In the genomic region with DNA sequence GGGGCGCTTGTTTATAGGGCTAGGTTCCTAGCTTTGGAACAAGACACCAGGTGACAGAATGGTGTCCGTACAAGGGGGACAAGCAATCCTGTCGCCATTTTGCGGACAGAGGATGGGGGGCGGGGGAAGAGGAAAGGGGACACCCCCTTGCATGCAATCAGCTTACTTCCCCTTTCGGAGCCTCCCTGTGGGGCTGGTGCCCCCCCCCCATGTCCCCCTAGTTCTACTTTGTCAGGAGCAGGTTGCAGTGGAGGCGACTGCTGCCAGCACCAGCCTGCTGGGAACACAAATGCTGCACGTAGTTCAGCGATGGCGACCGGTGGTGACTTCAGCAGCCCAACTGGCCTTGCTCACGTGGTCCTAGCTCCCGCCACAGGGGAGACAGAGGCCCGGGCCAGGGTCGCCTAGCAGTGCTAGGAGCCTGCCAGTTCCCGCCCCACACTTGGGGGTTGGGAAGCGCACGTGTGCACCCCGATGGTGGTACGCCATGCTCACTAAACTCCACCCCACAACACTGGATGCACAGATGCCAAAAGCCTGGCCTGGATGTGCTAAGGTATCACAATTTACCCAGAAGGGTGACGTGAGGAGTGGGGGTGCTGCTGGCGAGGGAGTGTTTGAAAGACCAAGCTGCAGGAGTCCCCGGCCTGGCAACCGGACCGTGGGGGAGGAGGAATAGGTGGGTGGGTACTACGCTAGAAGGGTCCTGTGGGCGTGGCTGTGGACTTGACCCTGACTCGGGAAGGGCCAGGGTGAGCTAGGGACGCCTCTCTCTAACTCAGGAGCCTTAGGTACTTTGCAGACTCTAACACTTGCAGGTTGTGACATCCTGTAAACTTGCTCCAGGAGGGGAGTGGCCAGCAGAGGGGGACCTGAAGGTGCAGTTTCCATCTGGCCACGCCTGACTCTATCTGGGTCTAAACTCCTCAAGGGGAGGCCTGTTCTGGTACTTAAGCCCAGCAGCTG, we compare ENCODE assay signal across 7 mouse cellular contexts. TPM values are rescaled to one million over a fixed set of nuclear protein-coding genes. Genes with fewer than 3 reads are reported as not detected.
DNase-seq lines count a peak whose midpoint lies in the region; ATAC-seq and TF ChIP-seq lines count a peak whose summit lies in the region.

No protein-coding gene starts in this region.

- no peak for TF ChIP-seq POLR2A in lung, adult 2 months (IDR thresholded peaks at IDR 0.05; ENCODE audit: borderline replicate concordance, extremely low read depth, low read depth, low read length)

- peak overlapping the region; percentile 46 for H3K9ac ChIP-seq in lung, embryonic 14.5 days
- peak overlapping the region; percentile 54 for H3K9ac ChIP-seq in hindbrain, embryonic 16.5 days (ENCODE audit: low read depth, low read length)
- H3K9ac ChIP-seq in stomach, embryonic 16.5 days (ENCODE audit: low read length): peak overlapping the region; percentile 59

- WGBS in lung, embryonic 14.5 days: 20% methylated on average over 30 of the region's 30 CpGs
- WGBS in lung, adult 2 months: 34% methylated on average over 30 of the region's 30 CpGs
- WGBS in hindbrain, embryonic 16.5 days: 19% methylated on average over 30 of the region's 30 CpGs
- 20% methylated on average over 29 of the region's 30 CpGs for WGBS in stomach, embryonic 16.5 days

- no peaks in the 10 kb centered on the region for H3K27me3 ChIP-seq in lung, embryonic 14.5 days (ENCODE audit: insufficient read depth, low read length)
- H3K27me3 ChIP-seq in hindbrain, embryonic 16.5 days (replicated peaks; ENCODE audit: control insufficient read depth, insufficient read depth, low read length): no peaks in the 10 kb centered on the region
- no peaks in the 10 kb centered on the region for H3K27me3 ChIP-seq in megakaryocyte, embryonic 14.5 days (replicated peaks)
- H3K27me3 ChIP-seq in stomach, embryonic 16.5 days (ENCODE audit: control insufficient read depth, insufficient read depth, low read length): no peaks in the 10 kb centered on the region

- peak overlapping the region; percentile 52 for H3K4me2 ChIP-seq in lung, embryonic 14.5 days
- peak overlapping the region; percentile 49 for H3K4me2 ChIP-seq in hindbrain, embryonic 16.5 days (ENCODE audit: low read length)
- peak overlapping the region; percentile 41 for H3K4me2 ChIP-seq in stomach, embryonic 16.5 days (ENCODE audit: low read depth, low read length)

- DNase-seq in lung, embryonic 14.5 days: peak; percentile 44
- no peak for DNase-seq in lung, adult 2 months
- DNase-seq in embryo, embryonic 11 days: peak; percentile 67
- DNase-seq in thymus, postnatal 14 days: no peak

- peak overlapping the region; percentile 18 for H3K4me3 ChIP-seq in lung, embryonic 14.5 days (ENCODE audit: low read depth, low read length)
- H3K4me3 ChIP-seq in lung, adult 2 months (replicated peaks; ENCODE audit: extremely low read depth, low read depth, low read length): no peak overlapping the region
- peak overlapping the region; percentile 14; the same call in 1 of the 2 replicates for H3K4me3 ChIP-seq in hindbrain, embryonic 16.5 days (ENCODE audit: low read length)
- H3K4me3 ChIP-seq in megakaryocyte, embryonic 14.5 days (replicated peaks): peak overlapping the region; percentile 89
- H3K4me3 ChIP-seq in stomach, embryonic 16.5 days (replicated peaks; ENCODE audit: low read length): peak overlapping the region; percentile 13

- H3K9me3 ChIP-seq in lung, embryonic 14.5 days (ENCODE audit: low read depth, low read length): no peaks in the 10 kb centered on the region
- H3K9me3 ChIP-seq in hindbrain, embryonic 16.5 days (ENCODE audit: control insufficient read depth, low read length): no peaks in the 10 kb centered on the region
- no peaks in the 10 kb centered on the region for H3K9me3 ChIP-seq in megakaryocyte, embryonic 14.5 days
- H3K9me3 ChIP-seq in stomach, embryonic 16.5 days (replicated peaks; ENCODE audit: control insufficient read depth, low read length): no peaks in the 10 kb centered on the region

- H3K36me3 ChIP-seq in lung, embryonic 14.5 days (ENCODE audit: insufficient read depth): peaks cover 13% of the 10 kb centered on the region
- H3K36me3 ChIP-seq in hindbrain, embryonic 16.5 days (ENCODE audit: control insufficient read depth, insufficient read depth, low read length): peaks cover 6% of the 10 kb centered on the region; the same call in 1 of the 2 replicates
- H3K36me3 ChIP-seq in megakaryocyte, embryonic 14.5 days (replicated peaks; ENCODE audit: low read length): peaks cover 45% of the 10 kb centered on the region
- no peaks in the 10 kb centered on the region for H3K36me3 ChIP-seq in stomach, embryonic 16.5 days (ENCODE audit: control insufficient read depth, insufficient read depth, low read length)

- no peak for TF ChIP-seq CTCF in lung, embryonic 14.5 days (IDR thresholded peaks at IDR 0.05; ENCODE audit: low read depth)
- no peak for TF ChIP-seq CTCF in lung, adult 2 months (IDR thresholded peaks at IDR 0.05; ENCODE audit: insufficient read depth, low read length)

- H3K4me1 ChIP-seq in lung, embryonic 14.5 days (ENCODE audit: insufficient read depth): peaks cover 29% of the 10 kb centered on the region
- H3K4me1 ChIP-seq in lung, adult 2 months (ENCODE audit: control insufficient read depth, insufficient read depth, low read length): 0 out of 2 replicates have a peak, but pooled peaks cover 2% of the 10 kb centered on the region
- peaks cover 55% of the 10 kb centered on the region for H3K4me1 ChIP-seq in hindbrain, embryonic 16.5 days (ENCODE audit: control insufficient read depth, insufficient read depth, low read depth, low read length)
- H3K4me1 ChIP-seq in megakaryocyte, embryonic 14.5 days: peaks cover 89% of the 10 kb centered on the region
- peaks cover 71% of the 10 kb centered on the region for H3K4me1 ChIP-seq in stomach, embryonic 16.5 days (ENCODE audit: control insufficient read depth, insufficient read depth, low read length)

- ATAC-seq in lung, embryonic 14.5 days (ENCODE audit: insufficient read depth): 0 out of 2 replicates have a peak, but pooled peaks have one; percentile 15
- ATAC-seq in hindbrain, embryonic 16.5 days: peak; percentile 37; the same call in 1 of the 2 replicates
- ATAC-seq in stomach, embryonic 16.5 days (ENCODE audit: insufficient read depth, low FRiP score): peak; percentile 15; the same call in 1 of the 2 replicates

- peak overlapping the region; percentile 62 for H3K27ac ChIP-seq in lung, embryonic 14.5 days (ENCODE audit: low read depth)
- peak overlapping the region; percentile 44 for H3K27ac ChIP-seq in hindbrain, embryonic 16.5 days (ENCODE audit: low read depth, low read length)
- H3K27ac ChIP-seq in stomach, embryonic 16.5 days (ENCODE audit: low read length): peak overlapping the region; percentile 62

RNA-seq across cellular contexts. Expression of gene Klf16, which starts 6.0 kb away (rescaled TPM):
- 9.5 and 11.8 TPM in 2 replicates for polyA plus RNA-seq in lung, embryonic 14.5 days (2014; fragmentation: Nextera tagmentation; extraction: Ambion mirVana)
- 24.8 and 31.5 TPM in 2 replicates for polyA plus RNA-seq in lung, adult 2 months (2012; rRNA removed)
- polyA plus RNA-seq in hindbrain, embryonic 16.5 days (2015; fragmentation: Nextera tagmentation; extraction: Ambion mirVana): 5.1 and 5.8 TPM in 2 replicates
- polyA plus RNA-seq in megakaryocyte, embryonic 14.5 days (2012; ENCODE audit: insufficient read depth, low replicate concordance): 35.6 and 98.1 TPM in 2 replicates
- 8.4 and 8.7 TPM in 2 replicates for polyA plus RNA-seq in stomach, embryonic 16.5 days (2015; fragmentation: Nextera tagmentation; extraction: Ambion mirVana)

RNA-seq across cellular contexts. Expression of gene Rexo1, which starts 9.8 kb away (rescaled TPM):
- 27.8 and 34.5 TPM in 2 replicates for polyA plus RNA-seq in lung, embryonic 14.5 days (2014; fragmentation: Nextera tagmentation; extraction: Ambion mirVana)
- 61.8 and 62.7 TPM in 2 replicates for polyA plus RNA-seq in lung, adult 2 months (2012; rRNA removed)
- 25.8 and 26.5 TPM in 2 replicates for polyA plus RNA-seq in hindbrain, embryonic 16.5 days (2015; fragmentation: Nextera tagmentation; extraction: Ambion mirVana)
- polyA plus RNA-seq in megakaryocyte, embryonic 14.5 days (2012; ENCODE audit: insufficient read depth, low replicate concordance): 81.2 and 149 TPM in 2 replicates
- polyA plus RNA-seq in stomach, embryonic 16.5 days (2015; fragmentation: Nextera tagmentation; extraction: Ambion mirVana): 16.7 TPM in 2 replicates

RNA-seq across cellular contexts. Expression of gene Abhd17a, which starts 19.0 kb away (rescaled TPM):
- polyA plus RNA-seq in lung, embryonic 14.5 days (2014; fragmentation: Nextera tagmentation; extraction: Ambion mirVana): 151 and 153 TPM in 2 replicates
- 191 and 262 TPM in 2 replicates for polyA plus RNA-seq in lung, adult 2 months (2012; rRNA removed)
- polyA plus RNA-seq in hindbrain, embryonic 16.5 days (2015; fragmentation: Nextera tagmentation; extraction: Ambion mirVana): 127 and 130 TPM in 2 replicates
- polyA plus RNA-seq in megakaryocyte, embryonic 14.5 days (2012; ENCODE audit: insufficient read depth, low replicate concordance): 581 and 2,064 TPM in 2 replicates
- 42.9 and 44.3 TPM in 2 replicates for polyA plus RNA-seq in stomach, embryonic 16.5 days (2015; fragmentation: Nextera tagmentation; extraction: Ambion mirVana)

RNA-seq across cellular contexts. Expression of gene Scamp4, which starts 31.5 kb away (rescaled TPM):
- polyA plus RNA-seq in lung, embryonic 14.5 days (2014; fragmentation: Nextera tagmentation; extraction: Ambion mirVana): 90.5 and 92.8 TPM in 2 replicates
- 91.4 and 110 TPM in 2 replicates for polyA plus RNA-seq in lung, adult 2 months (2012; rRNA removed)
- 73.6 and 80.8 TPM in 2 replicates for polyA plus RNA-seq in hindbrain, embryonic 16.5 days (2015; fragmentation: Nextera tagmentation; extraction: Ambion mirVana)
- 19.2 and 31.4 TPM in 2 replicates for polyA plus RNA-seq in megakaryocyte, embryonic 14.5 days (2012; ENCODE audit: insufficient read depth, low replicate concordance)
- 92.1 and 99.9 TPM in 2 replicates for polyA plus RNA-seq in stomach, embryonic 16.5 days (2015; fragmentation: Nextera tagmentation; extraction: Ambion mirVana)

RNA-seq across cellular contexts. Expression of gene Adat3, which starts 31.5 kb away (rescaled TPM):
- polyA plus RNA-seq in lung, embryonic 14.5 days (2014; fragmentation: Nextera tagmentation; extraction: Ambion mirVana): 8.7 and 10.1 TPM in 2 replicates
- 10.0 and 14.1 TPM in 2 replicates for polyA plus RNA-seq in lung, adult 2 months (2012; rRNA removed)
- 5.2 and 6.4 TPM in 2 replicates for polyA plus RNA-seq in hindbrain, embryonic 16.5 days (2015; fragmentation: Nextera tagmentation; extraction: Ambion mirVana)
- polyA plus RNA-seq in megakaryocyte, embryonic 14.5 days (2012; ENCODE audit: insufficient read depth, low replicate concordance): 5.7 and 13.7 TPM in 2 replicates
- 5.6 and 6.7 TPM in 2 replicates for polyA plus RNA-seq in stomach, embryonic 16.5 days (2015; fragmentation: Nextera tagmentation; extraction: Ambion mirVana)

Comparison
In these comparisons a context has a peak if more than half of its experiments do, and no peak if none do; other contexts are left out.
1. DNase-seq: peak in lung, embryonic 14.5 days (single experiment) and embryo, embryonic 11 days (single experiment); none in lung, adult 2 months (single experiment) and thymus, postnatal 14 days (single experiment).
2. Peak in every context shown above with its lines, with median percentiles within 50 percentile points of each other: ATAC-seq, H3K27ac ChIP-seq, H3K4me2 ChIP-seq and H3K9ac ChIP-seq.